Mouse (Mus musculus): Measurements from ENCODE around the gene Otop2.

DNA sequence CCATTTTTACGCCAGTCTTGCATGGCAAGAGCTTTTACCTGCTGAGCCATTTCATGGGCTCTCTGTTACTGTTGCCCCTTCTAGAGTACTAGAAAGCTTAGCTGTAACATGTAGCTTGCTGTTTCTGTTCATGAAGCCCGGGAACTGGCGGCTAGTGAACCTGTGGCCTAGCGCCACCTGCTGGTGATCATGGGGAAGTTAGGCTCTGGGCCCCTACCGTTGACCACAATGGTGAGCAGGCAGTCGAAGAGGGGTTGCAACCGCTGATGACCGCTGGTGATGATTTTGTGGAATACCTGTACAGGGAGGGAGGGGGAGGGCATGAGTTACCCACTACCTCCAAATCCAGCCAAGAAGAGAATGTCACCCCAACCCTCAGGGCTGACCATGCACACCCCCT, 47.2 kb downstream of the Otop2 start:
- TF ChIP-seq CTCF (IDR thresholded peaks at IDR 0.05; ENCODE audit: insufficient read depth, low read depth, low read length) = peak; percentile 85
- TF ChIP-seq POLR2A (IDR thresholded peaks at IDR 0.05; ENCODE audit: insufficient read depth, low read depth, low read length) = 0 out of 2 replicates have a peak, but pooled peaks have one; percentile 14
